Mouse (Mus musculus): ENCODE measurements at regions not wholly inside any gene's neighbourhood (a gene's known extent, or its start where the extent isn't known, plus 50 kb on each side); places are given as distances from the start of the nearest gene placed in this dataset.

GRCm38 (mm10) chr12:13048168-13048727, 106.5 kb upstream of the Mycn start:
- no peak for DNase-seq (ENCODE audit: low spot score in 2 of 2)

DNA sequence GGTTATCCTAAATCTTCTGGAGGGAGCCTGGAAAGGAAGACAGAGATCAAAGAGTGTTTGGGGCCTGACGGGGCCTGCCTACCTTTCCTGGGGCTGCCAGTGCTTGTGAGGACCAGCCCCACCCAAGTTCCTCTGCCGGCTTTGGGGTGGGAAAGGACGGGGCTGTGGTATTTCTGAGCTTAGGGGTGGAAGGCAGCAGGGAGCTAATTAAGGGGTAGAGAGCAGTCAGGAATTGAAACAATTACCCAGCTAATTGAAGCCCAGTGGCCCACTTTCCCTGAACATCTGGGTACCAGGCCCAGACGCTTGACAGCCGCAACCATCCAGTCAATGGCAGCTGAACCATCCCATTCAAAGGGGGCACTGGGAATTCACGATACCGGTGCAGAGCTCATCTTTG, 101.2 kb upstream of the Mycn start:
- no peak for DNase-seq (ENCODE audit: low spot score in 2 of 2)

GRCm38 (mm10) chr12:13035108-13035741, 93.5 kb upstream of the Mycn start:
- DNase-seq (ENCODE audit: low spot score in 2 of 2), result peak in 1 of 2 experiments; percentile 22

GRCm38 (mm10) chr12:13030333-13030732, 88.6 kb upstream of the Mycn start:
- DNase-seq (ENCODE audit: low spot score in 2 of 2), result no peak

- DNase-seq (ENCODE audit: low spot score in 2 of 2), result no peak
Measured at GRCm38 (mm10) chr12:13028086-13028485, 86.4 kb upstream of the Mycn start.

DNA sequence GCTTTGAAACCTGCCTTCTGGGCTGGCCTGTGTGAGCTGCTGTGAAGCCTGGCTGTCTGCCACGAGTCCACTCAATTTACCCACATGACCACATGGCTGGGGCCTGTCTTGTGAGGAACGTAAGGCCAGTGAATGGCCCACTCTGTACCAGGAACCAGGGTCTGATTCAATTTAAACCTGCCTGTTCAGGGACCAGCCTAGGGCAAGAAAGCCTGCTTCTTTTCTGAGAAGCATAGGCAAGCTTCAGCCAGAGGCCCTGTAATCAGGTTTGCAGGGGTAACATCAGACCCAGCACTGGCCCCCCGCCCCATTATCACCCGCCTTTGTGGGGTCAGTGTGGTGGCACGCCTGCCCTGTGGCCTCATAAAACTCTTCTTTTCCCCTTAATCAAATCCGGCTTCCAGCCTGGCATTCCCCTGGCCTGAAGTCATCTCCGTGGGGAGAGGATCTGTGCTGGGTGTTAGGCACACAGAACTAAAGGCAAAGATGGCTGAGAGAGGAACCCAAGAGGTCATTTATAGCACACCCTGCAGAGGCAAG, 84.4 kb upstream of the Mycn start:
- no peak for DNase-seq (ENCODE audit: low spot score in 2 of 2)

DNA sequence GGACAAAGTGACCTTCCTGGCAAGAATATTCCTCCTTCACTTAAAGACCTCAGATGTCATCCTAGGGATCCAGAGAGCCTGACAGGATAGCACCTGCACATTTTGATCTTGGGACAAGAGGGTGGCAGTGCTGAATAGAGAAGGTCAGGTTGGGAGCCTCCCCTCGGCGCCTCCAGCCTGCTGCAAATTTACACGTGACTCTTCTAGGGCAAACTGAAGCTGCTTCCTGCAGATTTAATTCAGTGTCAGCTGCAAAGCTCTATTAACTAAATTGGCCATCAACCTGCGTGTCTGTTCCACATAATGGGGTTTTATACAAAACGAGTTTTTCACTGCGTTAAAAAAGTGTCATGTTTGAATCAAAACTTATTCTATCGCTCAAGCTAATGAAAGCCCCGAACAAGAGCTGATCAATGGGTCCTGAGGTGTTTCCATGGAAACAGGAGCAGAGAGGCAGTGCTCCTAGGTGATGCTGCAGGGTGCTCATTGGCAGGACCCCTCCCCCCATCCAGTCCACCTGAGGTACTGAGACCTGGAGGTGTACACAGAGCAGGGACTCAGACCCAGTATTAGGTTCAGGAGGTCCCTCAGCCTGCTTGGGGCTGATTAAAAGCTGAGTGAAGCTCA, 82.6 kb upstream of the Mycn start:
- DNase-seq (ENCODE audit: low spot score in 2 of 2), result no peak

DNA sequence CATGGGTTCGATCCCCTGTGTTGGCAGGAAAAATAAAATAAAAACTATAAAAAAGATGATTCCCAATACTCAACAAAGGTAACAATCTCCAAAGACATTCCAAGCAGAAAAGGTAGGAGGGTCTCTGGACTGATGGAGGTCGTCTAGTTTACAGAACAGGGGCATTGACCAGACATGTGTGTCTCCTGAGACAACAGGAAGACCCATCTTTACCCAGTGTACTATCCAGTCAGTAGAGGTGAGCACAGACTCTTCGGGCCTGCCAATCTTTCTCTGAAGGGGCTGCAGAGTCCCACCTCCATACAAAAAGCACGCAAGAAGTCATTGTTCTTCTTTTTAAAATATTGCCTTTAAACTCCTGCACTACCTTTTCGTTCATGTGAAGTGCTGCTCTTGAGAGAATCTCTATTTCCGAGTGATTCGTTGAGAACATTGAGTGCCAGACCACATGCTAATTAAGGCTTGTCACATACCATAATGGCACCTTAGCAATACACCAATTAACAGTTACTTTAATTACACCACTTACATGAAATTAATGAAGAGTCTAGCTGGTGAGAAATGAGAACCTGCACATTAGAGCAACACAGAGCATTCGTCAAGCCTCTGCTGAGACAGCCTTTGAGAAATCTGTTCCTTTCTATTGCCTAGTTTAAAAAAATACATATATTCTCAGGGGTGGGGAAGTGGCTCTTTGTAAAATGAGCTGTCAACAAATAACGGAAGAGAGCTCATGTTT, 69.5 kb upstream of the Mycn start:
- DNase-seq (ENCODE audit: low spot score in 2 of 2), result no peak

- no peak for DNase-seq (ENCODE audit: low spot score in 2 of 2)
Measured at GRCm38 (mm10) chr12:13010405-13010804, 68.7 kb upstream of the Mycn start.

DNA sequence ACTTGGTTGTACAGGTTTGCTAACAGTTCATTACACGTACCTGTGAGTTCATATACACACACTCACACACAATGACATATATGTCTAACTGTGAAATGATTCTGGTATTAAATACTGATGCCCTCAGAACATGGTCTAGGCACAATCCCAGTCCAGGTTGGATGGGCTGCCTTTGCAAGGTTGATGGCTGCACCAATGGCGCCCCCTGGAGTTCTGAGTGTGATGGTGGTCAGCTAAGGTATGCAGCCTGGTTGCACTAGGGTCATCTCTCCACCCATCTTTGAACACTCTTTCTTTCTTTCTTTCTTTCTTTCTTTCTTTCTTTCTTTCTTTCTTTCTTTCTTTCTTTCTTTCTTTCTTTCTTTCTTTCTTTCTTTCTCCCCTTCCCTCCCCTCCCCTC, 67.8 kb upstream of the Mycn start:
- DNase-seq (ENCODE audit: low spot score in 2 of 2), result no peak

DNA sequence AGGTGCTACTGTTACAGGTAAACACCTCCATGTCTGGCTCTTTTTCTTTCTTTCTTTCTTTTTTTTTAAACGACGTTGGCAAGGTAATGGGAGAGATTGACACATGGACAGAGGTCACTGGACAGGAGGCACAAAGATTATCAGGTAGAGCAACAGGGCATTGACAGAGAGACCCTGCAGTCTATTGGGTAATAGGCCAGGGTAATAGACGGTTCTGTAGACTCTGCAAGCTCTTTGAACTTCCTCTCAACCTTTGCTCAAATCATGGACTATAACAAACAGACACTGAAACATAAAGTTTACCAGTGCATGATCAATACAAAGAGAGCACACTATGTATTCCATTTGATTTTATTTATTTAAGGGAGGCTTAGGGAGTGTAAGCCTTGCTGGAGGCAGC, 61.0 kb upstream of the Mycn start:
- no peak for DNase-seq (ENCODE audit: low spot score in 2 of 2)

GRCm38 (mm10) chr12:13002069-13002590, 60.4 kb upstream of the Mycn start:
- no peak for DNase-seq (ENCODE audit: low spot score in 2 of 2)

- DNase-seq (ENCODE audit: low spot score in 2 of 2), result no peak
Measured at GRCm38 (mm10) chr12:12995974-12996361, 54.3 kb upstream of the Mycn start.

DNA sequence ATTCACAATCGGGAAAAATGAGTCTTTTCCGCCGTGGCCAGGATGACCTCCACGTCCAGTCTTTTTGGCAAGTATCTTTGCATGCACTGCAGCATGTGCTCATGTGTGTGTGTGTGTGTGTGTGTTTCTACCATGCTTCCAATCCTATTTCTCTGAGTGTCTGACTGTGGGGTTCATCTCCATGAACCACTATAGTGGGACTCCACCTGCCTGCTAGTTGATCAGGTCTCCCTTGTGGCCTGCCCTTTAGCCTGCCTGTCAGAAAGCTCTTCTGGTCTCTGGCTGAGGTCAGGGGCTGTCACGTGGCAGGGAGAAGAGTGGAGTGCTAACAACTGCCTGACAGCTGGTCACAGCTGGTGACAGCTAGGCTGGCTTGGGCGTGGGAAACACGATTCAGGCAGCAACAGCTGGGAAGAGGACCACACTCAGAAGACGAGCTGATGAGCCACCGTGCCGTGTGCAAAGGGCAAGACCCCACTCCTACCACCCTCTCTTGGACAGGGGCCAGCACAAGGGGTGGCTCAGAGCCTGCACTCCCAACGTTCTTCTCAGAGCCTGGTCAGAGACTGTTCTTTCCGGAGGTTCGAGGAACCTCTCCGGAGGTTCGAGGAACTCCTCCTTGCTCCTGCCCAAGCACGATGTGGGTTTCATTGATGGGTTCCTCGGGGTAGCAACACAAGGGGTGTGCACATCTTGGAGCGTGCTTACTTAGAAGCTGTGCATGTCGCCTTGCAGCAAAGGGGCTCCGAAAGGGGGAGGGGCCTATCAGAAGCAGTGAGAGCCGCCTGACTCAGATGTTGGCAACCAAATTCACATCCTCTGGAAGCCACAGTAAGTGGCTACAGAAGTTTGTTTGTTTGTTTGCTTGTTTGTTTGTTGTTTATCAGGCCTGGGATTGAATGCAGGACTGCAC, 53.6 kb upstream of the Mycn start:
- no peak for DNase-seq (ENCODE audit: low spot score in 2 of 2)

DNA sequence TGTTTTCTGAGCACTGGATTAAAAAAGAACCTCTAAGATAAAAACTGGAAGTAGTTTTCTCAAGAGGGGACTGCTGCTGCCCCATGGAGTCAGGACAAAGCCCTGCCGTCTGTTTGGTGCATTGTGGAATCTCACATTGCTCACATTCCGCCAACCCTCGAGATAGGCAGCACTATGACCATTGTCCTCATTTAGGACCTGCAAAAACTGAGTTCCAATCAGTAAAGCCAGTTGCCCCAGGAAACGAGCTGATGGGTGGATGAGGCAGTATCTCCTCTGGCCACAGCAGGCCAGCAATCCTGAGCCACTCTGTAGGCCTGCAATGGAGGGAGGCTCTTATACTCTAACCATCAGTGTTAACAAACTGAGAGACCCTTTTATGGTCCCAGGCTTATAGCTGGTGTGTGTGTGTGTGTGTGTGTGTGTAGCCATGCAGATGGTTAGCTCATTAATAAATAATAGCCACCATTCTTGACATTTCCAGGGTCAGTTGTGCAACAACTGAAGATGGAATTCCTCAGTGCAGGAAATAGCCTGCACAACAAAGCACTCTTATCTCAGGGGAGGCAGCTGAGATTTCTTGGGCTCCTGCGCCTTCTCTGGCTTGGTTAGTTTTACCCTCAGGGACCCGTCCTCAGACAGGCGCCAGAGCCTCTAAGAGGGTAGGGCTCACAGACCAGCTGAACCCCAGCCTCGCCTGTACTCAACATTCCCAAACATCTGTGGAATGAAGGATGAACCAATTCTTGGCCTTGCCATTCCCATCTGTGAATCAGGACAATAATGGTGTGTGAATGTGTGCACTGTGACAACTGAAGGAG, 52.4 kb upstream of the Mycn start:
- DNase-seq (ENCODE audit: low spot score in 2 of 2), result no peak

Measured in right cerebral cortex, adult 2 months (tissue).